Mouse (Mus musculus): ENCODE results near the gene Gm17542.

GRCm38 (mm10) chr10:58675533-58675932, 42.5 kb downstream of the Gm17542 start, which contains the start of gene Edar:
- TF ChIP-seq CTCF (IDR thresholded peaks at IDR 0.05; ENCODE audit: insufficient read depth, low read length) (peak; percentile 53), POLR2A (IDR thresholded peaks at IDR 0.05; ENCODE audit: borderline replicate concordance, extremely low read depth, low read depth, low read length) (peak; percentile 28; the same call in 1 of the 2 replicates)

Measured in lung, adult 2 months (tissue).